Mouse (Mus musculus) frontal cortex, postnatal 36 days (tissue): Measurements from ENCODE around the gene Klk1b3.
A peak's percentile ranks its signal among the peaks of the same experiment; 100 is the strongest.
"Not testable (repeated sequence)": the region's sequence is repeated elsewhere in the genome, so short reads cannot be mapped to it uniquely, and the experiment has no call there.

ENCODE experiments used
- DNase-seq, 2 experiments: peaks; one replicate each; pipeline ENCODE4 v3.0.0; 2022; ENCODE audit warnings: low spot score in 2 of 2

Klk1b3 gene

DNA sequence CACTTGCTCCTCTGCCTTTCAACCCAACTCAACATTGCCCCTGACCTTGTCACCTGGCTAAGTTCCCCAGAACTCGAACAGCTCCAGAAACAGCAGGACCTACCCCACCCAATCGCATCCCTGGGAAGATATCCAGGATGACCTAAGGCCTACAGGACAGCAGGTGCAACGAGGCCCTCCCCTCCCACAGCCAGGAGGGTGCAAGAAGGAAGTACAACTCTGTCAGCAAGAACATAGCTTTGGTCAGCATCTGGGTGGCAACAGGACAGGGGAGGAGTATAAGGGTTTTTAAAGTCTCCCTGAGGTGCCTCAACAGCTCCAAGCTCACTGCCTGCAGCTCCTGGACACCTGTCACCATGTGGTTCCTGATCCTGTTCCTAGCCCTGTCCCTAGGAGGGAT is at the start of gene Klk1b3:
Klk1b3 (plus strand) TSS at position 301 of the 400 bp plus-strand sequence.
- DNase-seq, result no peak

DNA sequence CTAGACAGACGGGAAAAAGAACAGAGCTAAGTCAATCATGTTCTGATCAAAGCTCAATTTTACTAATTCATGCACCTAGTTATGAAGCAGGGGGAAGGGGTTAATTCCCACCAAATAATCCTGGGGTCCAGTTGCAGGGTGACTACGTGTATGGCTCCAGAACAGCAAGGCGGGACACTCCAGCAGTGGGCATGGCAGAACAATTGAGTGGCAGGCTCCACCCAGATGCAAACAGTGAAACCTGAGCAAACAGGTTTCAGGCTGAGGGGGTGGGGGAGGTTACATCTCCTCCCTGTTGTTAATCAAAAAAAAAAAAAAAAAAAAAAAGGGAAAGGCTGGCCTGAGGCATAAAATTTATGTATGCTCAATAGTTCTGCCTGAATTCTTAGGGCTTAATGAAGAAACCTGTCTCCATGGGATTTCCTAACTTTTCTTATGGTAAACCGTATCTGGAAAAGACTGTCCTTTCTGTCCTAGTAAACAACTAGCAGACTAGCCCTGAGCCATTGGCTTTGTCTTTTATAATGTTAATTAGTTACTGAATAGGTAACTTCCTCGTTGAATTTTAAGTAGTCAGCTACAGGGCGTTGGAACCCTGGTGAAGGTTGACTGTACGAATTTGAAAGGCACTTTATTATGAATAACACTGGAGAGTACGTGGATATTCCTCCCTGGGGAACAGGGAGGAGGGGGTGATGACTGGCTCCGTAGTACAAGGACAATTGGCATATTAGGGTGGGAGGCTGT is 18.5 kb upstream of the Klk1b3 start:
- DNase-seq, result no peak

DNA sequence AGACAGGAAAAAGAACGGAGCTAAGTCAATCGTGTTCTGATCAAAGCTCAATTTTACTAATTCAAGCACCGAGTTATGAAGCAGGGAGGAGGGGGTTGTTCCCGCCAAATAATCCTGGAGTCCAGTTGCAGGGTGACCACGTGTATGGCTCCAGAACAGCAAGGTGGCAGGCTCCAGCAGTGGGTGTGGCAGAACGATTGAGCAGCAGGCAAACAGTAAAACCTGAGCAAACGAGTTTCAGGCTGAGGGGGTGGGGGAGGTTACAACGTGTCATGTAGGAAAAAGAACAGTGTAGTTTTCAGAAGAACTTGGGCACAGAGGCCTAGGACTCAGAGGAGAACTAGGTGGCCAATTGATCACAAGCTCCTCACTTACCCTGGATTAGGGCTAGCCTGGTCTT is 11.5 kb upstream of the Klk1b3 start:
- DNase-seq, result not testable (repeated sequence)

DNA sequence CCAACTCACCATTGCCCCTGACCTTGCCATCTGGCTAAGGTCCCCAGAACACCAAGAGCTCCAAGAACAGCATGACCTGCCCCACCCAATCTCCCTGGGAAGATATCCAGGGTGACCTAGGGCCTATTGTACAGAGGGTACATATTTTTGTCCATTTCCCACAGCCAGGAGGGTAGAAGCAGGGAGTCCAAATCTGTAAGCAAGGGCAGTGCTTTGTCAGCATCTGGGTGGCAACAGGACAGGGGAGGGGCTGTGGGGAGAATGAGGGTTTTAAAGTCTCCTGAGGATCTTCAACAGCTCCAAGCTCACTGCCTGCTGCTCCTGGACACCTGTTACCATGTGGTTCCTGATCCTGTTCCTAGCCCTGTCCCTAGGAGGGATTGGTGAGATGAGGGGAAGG is 10.1 kb upstream of the Klk1b3 start, which contains the start of gene Klk1b24:
Klk1b24 (plus strand) TSS at position 301 of the 400 bp plus-strand sequence.
- DNase-seq, result not testable (repeated sequence)

DNA sequence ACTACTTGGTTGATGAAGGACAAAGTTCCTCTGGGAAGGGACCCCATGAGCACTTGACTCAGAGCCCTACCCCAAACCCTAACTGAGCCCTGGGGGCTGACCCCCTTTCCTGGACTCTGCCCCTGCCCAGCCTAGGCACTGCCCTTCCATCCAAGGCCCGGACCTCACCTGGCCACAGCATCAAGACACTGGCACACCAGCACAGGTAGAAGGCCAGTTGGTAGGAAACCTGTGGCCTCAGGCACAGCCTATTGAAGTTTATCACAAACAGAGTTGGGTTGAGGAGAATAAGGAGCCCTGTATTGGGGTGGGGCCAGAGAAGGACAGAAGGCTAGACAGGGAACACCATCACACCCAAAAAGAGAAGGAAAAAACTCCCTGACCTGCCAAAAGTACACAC is 4.5 kb upstream of the Klk1b3 start:
- DNase-seq, result not testable (repeated sequence)

DNA sequence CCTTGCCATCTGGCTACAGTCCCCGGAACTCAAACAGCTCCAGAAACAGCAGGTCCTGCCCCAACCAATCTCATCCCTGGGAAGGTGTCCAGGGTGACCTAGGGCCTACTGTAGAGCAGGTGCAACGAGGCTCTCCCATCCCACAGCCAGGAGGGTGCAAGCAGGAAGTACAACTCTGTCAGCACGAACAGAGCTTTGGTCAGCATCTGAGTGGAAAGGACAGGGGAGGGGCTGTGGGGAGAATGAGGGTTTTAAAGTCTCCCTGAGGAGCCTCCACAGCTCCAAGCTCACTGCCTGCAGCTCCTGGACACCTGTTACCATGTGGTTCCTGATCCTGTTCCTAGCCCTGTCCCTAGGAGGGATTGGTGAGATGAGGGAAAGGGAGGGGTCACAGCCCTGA is 9.1 kb downstream of the Klk1b3 start, which contains the start of gene Klk1b4:
Klk1b4 (plus strand) TSS at position 301 of the 400 bp plus-strand sequence.
- not testable (repeated sequence) for DNase-seq

DNA sequence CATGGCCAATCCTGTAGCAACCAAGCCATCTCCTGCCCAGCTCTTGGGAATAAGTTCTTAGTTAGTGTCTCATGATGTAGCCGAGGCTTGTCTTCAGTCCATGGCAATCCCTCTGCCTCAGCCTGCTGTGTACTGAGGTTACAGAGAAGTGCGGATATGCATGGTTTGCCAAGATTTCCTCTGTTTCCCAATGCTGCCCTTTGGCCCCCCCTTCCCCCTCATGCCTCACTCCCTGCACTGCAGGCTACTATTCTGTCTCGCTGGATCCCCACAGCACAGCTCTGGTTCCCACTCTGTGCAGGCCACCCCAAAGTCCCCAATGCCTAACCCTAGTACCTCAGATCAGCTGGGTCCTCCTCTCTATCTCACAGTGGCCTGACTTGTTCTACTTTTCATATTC is 10.3 kb downstream of the Klk1b3 start:
- DNase-seq, result no peak

DNA sequence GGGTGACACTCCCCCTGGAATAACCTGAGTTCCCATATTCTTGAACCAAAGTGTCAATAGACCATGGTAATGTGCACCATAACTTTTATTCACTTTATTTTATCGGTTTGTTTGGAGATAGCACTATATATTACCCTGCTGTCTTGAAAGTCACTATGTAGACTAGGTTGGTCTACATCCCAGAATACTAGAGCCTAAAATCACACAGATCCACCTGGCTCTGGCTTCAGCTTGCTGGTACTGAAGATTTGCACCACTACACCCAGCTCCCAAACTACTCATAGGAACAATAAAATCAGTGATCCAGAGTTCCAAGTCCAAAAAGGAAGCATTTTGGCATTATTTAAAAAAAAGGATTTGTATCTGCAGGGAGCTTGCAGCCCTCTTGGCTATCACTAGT is 17.7 kb downstream of the Klk1b3 start, which contains the start of gene Klk1b5:
Klk1b5 (plus strand) TSS at position 301 of the 400 bp plus-strand sequence.
- no peak for DNase-seq

DNA sequence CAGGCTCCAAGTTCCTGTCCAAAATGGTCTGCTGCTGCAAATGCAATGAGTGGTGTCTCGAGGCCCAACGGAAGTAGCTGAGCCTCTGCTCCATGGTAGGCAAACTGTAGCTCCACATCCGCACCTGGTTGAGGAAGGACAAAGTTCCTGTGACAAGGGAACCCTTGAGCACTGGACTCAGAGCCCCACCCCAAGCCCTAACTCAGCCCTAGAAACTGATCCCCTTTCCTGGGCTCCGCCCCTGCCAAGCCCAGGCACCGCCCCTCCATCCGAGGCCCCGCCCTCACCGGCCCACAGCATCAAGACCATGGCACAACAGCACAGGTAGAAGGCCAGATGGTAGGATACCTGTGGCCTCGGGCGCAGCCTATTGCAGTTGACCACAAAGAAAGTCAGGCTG is 23.6 kb downstream of the Klk1b3 start:
- DNase-seq, result not testable (repeated sequence)

DNA sequence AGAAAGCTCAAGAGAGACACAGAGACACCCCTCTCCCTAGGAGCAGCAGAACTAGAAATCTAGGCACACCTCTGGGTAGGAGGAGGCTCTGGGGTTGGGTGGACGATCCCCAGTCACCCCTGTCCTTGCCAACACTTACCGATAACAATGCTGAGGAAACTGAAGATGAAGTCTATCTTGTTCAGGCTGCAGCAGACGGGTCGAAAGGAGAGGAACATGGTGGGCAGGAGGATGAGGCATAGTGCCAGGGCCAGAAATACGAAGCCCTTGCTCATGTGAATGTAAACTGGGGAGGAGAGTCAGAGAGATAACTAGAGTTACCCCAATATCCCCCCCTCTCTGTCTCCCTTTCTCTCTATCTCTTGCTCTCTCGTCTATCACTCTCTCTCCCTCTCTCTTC is 24.3 kb downstream of the Klk1b3 start:
- DNase-seq, result not testable (repeated sequence)

DNA sequence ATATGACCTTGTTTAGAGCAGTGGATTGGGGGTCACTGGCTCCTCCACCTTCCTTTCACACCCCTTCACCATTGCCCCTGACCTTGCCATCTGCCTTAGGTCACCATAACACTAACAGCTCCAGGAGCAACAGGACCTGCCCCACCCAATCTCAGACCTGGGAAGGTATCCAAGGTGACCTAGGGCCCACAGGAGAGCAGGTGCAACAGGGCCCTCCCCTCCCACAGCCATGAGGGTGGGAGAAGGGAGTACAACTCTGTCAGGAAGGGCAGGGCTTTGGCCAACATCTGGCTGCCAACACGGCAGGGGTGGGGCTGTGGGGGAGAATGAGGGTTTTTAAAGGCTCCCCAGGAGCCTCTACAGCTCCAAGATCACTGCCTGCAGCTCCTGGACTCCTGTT is 27.1 kb downstream of the Klk1b3 start, which contains the start of gene Klk1:
Klk1 (plus strand) TSS at position 285 of the 400 bp plus-strand sequence.
- DNase-seq, result no peak

DNA sequence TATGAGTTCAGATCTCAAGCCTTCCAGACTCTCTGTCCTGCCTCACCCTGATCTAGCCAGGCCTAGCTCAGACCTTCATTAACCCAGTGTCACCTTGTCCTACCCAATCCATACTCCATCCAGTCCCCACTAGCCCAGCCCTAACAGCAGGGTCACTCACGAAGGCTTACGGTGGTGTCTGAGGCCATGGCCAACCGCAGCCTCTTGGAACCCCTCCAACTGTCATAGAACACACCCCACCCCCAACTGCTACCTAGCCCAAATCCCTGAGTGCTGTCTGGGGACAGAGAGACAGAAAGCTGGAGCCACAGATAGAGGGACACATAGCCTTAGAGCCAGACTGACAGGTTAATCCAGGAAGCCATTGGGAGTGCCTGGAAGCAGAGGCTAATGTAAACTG is 37.9 kb downstream of the Klk1b3 start, which contains the start of gene Gm36864:
Gm36864 (plus strand) TSS at position 269 of the 400 bp plus-strand sequence.
- DNase-seq, result no peak

DNA sequence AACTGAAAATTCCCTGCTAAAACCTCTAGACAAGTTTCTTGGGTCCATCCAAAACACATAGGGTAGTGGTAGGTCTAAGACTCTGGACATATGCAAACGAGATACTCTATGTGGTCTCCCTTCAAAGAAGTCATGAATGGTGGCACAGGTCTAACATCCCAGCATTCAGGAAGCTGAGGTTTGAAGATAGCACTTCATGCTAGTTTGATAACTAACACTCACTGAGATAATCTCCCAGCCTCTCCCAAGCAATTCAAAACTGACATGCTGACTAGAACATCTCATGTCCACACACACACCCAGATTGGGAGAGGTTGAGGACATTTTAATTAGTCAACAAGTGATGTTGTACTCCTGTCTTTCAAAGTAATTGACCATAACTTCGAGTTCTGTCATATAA is 41.9 kb downstream of the Klk1b3 start:
- no peak for DNase-seq

DNA sequence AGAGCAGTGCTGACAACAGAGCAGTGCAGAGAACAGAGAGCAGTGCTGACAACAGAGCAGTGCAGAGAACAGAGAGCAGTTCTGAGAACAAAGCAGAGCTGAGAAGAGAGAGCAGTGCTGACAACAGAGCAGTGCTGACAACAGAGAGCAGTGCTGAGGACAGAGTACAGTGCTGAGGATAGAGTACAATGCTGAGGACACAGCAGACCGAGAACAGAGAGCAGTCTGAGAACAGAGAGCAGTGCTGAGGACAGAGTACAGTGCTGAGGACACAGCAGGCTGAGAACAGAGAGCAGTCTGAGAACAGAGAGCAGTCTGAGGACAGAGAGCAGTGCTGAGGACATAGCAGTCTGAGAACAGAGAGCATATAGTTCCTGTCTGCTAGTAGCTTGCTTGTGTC is 42.7 kb downstream of the Klk1b3 start:
- DNase-seq, result no peak

DNA sequence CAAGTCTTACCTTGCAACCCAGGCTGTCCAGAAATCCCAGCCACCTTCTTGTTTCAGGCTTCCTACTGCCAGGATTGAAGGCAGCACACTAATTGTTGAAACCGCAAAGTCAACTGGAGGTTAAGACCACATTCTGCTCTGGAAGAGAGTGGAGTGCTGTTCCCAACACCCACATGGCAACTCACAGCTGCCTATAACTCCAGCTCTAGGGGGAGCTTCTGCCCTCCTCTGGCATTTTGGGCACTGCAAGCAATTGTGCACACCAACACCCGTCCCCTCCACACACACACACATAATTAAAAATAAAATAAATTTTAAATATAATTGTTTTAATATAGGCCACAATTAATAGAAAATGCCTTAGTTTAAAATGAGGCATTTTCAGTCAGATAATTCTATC is 43.2 kb downstream of the Klk1b3 start:
- DNase-seq, result no peak

DNA sequence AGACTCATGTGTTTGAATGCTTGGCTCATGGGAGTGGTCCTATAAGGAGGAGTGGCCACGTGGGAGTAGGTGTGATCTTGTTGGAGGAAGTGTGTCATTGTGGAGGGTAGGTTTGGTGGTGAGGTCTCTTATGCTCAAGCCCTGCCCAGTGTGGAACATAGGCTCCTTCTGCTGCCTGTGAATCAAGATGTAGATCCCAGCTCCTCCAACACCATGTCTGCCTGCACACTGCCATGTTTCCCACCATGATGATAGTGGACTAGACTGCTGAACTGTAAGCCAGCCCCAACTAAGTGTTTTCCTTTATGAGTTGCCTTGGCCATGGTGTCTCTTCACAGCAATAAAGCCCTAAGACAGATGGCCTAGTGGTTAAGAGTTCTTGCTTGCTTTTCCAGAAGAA is 46.1 kb downstream of the Klk1b3 start:
- no peak for DNase-seq

DNA sequence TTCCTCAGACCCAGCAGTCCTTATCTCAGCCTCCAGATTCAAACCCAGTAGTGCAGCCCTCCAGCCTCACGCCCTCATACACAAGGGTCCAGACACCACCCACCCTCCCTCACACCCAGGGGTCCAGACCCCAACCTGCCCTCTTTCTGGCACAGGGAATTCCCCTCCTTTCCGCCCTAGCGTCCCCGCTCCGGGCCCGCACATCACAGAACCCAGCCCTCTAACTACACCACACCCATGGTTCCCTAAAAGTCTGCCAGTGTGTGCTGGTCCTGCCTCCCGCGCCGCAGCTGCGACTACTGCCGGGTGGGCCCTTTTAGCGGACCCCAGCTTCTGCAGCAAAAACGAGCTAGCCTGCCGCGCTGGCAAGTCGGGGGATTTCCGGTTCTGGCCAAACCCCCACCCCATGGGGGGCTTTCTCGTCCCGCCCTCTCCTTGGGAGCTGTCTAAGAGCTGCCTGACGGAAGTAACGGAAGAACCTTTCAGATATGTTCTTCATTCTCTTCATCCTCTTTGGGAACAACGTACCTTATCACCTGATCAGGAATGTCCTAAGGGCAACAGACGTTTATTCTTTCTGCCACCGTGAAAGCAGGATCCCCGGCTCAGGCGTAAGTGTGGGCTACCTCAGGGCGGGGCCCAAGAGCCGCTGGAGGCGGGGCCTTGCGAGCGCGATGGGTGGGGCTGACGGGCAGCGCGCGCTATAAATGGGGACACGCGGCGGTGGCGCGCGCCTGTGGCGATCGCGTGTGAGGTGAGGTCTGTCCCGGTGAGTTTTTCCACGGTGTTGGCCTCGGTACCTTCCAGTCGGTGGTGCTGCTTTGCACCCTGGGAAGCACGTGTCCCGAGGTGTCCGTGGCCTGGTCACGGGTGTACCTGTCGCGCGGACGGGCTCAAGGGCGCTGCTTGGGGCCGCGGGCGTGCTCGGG is 48.3 kb downstream of the Klk1b3 start, which contains the start of the genes 1700028J19Rik and 2410002F23Rik:
1700028J19Rik (minus strand) TSS at position 641 of the 929 bp plus-strand sequence.
2410002F23Rik (plus strand) TSS at position 668 of the 929 bp plus-strand sequence.
- DNase-seq, result peak; percentile 92 to 94

DNA sequence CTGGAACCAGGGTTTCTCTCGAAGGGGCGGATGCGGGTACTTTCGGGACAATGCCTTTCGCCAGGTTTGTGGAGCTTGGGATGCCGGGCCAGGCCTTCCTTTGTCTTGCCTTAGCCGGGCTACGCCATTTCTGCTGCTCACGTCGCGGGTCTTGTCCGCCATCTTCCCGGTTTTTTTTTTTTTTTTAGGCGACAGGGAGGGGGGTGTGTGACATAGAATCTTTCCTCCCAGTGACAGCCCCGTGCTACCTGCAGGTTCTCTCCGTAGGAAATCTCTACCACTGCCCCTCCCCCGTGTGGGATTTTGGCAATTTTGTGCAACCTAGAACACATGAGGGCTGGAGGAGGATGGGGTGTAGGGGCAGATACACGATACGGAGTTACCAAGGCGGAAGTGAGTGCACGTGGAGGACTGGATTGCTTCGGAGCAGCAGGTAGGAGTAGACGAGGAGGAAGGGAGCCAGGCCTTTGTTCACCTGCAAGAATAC is 49.0 kb downstream of the Klk1b3 start:
- peak; percentile 45 to 58 for DNase-seq

DNA sequence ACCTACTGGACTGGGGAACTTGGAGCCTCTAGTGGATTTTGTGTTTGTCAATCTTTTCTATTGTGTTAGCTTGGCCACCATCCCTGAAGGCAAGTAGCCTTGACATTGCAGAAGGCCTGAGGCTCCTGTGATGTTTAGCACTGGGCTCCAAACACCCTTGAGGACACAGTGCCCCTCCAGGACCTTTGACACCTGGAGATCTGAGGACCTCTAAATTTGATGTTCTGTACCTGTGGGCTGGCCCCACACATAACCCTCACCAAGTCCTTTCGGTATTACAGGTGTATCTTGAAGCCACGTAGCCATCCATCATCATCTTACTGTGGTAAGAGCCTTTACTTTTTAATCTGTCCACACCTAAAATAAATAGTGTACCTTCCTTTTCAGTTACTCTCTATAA is 50.0 kb downstream of the Klk1b3 start:
- DNase-seq, result no peak

DNA sequence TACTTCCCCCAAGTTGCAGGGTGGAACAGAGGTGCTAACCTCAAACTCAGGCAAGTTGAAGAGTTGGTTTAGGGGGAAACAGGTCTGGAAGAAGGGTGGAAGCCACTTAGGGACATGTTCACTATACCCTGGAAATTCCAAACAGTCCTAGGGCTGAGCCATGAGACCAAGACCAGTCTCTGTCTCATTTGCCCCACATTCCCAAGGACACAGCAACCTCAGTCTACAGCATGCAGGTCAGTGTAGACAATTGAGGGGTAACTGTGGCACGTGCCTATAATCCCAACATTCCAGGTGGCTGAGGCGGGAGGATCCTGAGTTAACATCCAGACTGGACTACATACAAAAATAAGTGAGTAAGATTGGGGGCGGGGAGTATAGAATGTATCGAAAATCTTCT is 51.3 kb downstream of the Klk1b3 start:
- DNase-seq, result no peak

DNA sequence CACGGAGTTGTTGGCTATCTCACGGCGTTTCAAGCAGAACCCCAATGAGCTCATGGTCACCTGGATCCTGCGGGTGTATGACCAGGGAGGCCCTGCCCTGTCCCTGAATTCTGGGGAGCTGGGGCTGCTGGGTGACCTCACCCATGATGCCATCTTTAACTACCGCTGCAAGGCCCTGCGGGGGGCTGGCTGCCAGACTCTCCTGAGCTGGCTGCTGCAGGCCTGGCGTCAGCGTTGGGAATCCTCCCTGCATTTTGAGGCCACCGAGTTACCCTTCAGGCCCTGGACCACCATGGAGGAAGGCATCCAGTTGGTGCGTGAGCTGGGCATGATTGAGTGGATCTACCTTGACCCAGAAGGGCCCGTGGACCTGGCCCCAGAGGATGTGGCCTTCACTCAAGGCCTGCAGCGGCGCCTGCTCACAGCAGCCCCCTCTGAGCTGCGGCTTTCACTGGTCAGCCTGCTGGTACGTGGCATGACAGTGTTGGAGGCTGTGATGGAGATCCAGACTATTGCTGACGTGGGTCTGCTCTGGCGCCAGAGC is 52.8 kb downstream of the Klk1b3 start:
- DNase-seq, result not testable (repeated sequence)
